Mouse (Mus musculus) heart, adult 9 months (tissue): ENCODE results near the gene Suds3.
A peak's percentile ranks its signal among the peaks of the same experiment; 100 is the strongest.

Experiments used
- DNase-seq, 2 experiments: peaks; one replicate each; pipeline ENCODE4 v3.0.0; 2022; ENCODE audit warnings: low spot score in 2 of 2

The Suds3 gene

GRCm38 (mm10) chr5:117114581-117115192 is 1.2 kb downstream of the Suds3 start:
- DNase-seq: peak; percentile 18 to 33

DNA sequence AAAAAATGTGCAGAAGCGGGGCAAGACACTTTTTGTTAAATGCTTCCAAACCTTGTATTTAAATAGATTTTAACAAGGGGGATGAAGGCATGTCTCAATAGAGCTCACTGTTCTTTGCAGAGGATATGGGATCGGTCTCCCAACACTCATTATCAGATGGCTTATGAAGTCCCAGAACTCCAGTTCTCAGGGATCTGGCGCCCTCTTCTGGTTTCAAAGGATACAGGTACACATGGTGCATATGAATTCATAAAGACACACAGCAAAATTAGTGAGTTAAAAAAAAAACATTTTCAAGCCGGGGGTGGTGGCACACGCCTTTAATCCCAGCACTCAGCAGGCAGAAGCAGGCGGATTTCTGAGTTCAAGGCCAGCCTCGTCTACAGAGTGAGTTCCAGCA is 2.6 kb downstream of the Suds3 start:
- DNase-seq: no peak

DNA sequence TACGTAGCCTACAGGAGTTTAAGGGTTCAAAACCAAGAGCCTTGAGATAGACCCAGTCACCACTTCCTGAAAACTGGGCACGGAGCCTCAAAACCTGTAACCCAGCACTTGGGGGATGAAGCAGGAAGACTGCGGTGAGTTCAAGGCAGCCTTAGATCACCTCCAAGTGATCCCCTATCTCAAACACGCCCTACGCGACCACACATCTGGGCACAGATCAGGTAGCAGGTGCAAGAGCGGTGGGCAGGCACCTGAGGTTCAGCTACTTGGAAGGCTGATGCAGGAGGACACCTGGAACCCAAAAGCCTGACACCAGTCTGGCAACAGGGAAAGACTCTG is 4.2 kb downstream of the Suds3 start:
- DNase-seq: no peak

- no peak for DNase-seq
Observed at GRCm38 (mm10) chr5:117111064-117111773, 4.7 kb downstream of the Suds3 start.

- no peak for DNase-seq
Observed at GRCm38 (mm10) chr5:117109522-117109921, 6.4 kb downstream of the Suds3 start.

GRCm38 (mm10) chr5:117108731-117109130 is 7.2 kb downstream of the Suds3 start:
- DNase-seq: no peak

DNA sequence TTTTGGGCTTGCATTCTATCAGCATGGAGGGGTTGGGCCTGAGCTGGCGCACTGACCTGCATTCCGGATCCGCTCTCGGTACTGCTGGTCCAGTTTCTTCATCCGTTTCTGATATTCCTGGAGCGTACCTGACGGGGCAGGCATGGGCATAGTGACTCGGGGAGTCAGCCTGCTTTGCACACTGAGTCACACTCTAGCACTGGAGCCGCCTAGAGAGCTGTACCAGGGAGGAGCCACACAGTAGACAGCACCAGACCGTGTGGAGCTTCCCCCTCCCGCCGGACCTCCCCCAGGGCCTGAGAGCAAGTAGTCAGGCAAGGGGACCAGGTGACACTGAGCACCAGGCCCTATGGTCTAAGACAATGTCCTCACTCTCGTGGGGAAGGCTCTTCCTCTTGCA is 7.6 kb downstream of the Suds3 start:
- no peak for DNase-seq

DNA sequence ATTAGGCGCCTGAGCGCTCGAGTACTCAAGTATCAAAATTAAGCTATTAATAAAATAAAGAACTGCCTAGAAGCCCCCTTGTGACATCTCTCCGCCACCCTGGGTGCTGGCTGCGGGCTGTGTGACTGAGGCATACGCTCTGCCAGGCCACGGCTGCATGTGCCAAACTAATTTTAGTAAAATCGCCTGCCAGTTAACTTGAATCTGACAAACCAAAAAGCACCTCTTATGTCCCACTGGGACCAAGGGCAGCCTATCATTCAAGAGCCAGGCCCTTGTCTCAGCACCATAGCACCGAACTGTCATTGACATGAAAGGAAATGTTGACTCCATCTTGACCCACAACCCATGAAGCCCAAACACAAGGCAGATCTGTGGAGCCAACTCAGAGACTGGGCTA is 10.2 kb downstream of the Suds3 start:
- DNase-seq: peak; percentile 10 to 19

GRCm38 (mm10) chr5:117104329-117104728 is 11.6 kb downstream of the Suds3 start:
- DNase-seq: no peak

DNA sequence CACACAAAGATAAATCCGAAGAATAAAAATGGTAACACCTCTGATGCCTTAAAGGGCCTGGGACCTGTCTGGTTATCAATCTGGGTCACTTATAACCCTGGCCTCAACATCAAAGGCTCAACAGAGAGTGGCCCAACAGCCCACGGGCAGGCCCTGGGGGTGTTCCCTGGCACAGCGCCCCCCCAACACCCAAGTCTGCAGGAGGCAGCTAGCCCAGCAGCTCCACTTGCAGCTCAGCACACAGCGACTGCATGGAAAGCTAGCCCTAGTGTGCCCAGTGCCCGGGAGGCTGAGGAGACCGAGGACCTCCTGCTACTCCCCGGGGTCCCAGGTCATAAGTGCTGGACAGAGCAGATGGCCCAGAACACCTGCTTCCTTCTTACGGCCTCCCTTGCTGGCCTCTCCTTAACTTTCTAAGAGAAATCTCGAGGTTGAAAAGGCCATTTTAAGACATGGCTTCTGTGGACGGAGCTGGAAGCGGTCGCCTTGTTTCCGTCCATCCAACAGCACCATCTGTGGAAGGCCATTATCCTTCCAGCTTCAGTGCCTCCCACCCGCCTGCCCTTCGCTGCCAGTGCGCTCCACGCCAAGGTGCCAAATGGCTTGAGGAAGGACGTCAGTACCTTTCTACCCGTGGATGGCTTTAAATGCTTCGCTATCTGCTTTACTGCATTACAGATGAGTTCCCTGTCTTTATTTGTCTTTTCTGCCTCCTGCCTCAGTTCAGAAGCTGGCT is 12.6 kb downstream of the Suds3 start:
- DNase-seq: no peak

DNA sequence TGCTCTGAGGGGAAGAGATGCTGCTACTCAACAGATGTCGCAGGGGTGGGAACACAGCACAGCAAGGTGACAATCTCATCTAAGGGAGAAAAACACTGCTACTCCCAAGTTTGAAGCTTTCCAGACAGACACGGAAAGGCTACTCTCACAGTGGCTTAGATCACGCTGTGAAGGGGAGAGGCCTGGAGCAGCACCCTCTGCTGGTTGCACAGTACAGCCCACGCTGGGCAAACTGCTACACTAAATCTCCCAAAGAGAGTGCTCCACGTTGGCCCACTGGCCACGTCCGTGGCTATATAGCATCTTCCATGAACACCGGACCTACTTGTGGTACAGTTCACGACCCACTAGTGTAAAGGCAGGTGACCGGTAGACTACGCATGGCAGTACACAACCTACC is 16.2 kb downstream of the Suds3 start:
- no peak for DNase-seq

DNA sequence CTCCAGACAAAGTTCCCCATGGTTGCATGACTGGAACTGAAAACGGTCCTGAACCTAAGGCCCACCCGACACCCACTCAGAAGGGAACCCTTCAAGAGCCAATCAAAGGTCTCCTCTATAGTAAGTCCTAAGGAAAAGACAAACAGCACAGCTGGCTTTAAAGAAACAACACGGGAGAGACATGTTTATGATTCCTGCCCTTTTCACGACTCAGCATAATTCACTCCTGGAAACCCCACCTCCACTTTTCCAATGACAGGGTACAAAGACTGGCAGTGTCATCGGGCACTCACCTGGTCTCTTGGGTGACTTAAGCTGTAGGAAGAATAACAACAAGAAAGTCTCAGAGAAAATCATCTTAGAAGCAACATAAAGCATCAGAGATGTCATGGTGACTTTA is 16.9 kb downstream of the Suds3 start:
- no peak for DNase-seq

DNA sequence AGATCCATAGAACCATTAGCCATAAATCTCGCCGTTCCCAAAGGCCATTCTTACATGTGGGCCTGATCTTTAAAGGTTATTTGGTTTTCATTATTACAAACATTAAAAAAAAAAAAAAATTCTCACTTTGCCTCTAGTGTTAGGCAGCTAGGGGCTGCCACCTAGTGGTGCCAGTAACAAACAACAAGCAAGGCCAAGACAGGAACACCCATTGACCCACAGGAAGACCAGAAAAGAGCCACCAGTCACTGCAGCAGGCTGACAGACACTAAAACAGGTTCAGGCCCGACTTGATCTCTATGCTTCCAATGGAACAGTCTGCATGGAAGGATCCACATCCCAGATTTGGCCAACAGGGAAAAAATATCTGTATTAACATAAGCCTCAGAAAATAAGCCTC is 19.2 kb downstream of the Suds3 start:
- peak in 1 of 2 experiments; percentile 43 for DNase-seq

DNA sequence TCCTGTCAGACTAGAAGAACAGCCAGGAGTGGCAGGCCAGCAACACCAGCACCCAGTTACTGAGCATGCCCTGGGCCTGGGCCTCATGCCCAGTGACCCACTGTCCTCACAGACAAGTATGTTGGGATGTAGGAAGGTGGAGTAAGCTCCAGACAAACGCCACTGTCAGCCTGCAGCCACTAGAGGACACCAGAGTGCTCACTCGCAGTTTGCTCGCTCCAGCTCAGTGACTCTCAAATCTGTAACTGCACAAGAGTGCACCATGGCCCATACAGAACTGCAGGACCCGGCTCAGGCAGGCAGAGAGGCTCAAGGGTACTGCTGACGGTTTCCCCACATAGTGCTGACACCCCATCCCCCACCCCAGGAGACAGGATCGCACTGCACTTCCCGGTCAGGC is 21.5 kb downstream of the Suds3 start:
- peak; percentile 46 to 47 for DNase-seq

DNA sequence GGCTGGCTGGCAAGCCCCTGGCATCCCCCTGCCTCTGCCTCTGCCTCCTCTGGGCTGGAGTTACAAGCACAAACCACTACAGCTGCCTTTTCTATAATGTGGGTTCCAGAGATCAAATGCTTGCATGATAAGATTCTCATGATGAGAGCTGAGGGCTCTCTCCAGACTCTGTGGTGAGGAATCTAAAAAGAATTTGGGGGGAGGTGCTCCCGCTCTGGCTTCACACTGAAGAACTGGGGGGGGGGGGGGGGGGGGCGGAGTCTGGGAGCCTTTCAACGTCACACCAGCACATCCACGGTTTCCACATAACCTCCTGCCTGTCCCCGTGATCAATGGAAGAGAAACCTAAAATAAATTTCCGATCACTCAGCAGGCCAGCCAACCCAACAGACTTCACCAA is 26.1 kb downstream of the Suds3 start:
- no peak for DNase-seq

- no peak for DNase-seq
Observed at GRCm38 (mm10) chr5:117089147-117089546, 26.8 kb downstream of the Suds3 start.

DNA sequence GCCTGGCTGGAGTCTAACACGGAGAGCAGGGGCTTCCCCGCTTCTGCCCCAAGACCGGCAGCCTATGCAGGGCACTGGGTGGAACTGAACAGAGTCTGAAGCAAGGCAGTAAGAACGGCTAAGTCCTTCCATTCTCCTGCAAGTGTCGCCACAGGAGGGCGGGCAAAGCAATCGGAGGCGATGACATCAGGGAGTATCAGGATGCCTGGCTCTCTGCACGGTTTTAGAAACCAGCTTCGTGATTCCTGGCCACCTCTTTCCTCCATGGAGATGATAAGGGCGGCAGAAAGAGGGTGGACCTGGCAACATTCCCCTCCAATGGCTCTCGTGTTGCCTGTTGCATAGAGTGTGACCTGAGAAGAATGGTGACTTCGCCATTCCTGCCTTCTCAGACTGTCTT is 28.2 kb downstream of the Suds3 start:
- no peak for DNase-seq

DNA sequence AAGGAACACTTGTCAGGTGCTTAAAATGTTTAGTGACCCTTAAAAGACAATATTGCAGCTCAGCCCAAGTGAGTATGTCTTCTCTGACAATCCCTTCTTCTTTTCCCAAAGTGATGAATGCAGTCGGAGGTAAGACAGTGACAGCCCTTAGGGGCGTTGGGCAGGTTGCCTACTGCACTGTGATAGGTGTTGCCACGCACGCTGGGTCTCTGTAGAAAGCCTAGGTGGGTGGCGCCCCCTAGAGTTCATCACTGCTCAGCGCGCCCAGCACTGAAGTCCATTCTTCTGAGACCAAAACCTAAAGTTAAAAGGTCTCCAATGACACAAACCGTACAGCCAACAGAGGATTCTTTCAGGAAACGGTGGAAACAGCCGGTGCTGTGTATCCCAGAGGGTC is 46.4 kb downstream of the Suds3 start:
- DNase-seq: peak in 1 of 2 experiments; percentile 12

DNA sequence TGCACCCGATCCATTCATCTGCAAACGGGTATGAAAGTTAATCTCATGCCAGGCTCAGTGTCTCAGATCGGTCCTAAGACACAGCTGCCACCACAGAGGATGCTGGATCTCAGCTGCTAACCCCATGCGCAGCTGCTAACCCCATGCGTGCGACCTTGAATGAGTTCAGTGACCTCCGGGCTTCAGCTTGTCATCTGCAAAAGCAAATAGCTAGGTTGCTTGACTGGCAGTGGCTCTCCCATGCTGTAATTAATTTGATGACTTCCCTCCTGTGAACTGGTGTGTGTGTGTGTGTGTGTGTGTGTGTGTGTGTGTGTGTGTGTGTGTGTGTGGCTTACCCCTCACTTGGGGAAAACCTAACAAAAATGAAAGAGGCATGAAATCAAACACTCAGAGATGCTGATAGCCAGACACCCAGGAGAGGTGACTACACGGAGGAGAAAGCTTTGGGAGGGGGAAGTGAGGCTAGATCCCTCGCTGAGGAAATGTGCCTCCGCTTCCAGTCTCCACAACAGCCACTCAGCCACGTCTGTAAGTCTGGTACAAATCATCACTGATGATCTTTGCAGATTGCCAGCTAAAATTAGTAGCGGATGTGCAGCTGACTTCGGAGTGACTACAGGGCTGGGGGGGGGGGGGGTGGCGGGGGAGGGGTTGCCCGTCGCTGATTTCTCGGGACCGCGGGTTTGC is 47.0 kb downstream of the Suds3 start:
- DNase-seq: peak in 1 of 2 experiments; percentile 32

- no peak for DNase-seq
Observed at GRCm38 (mm10) chr5:117068181-117068580, 47.7 kb downstream of the Suds3 start.

GRCm38 (mm10) chr5:117061251-117061650 is 54.7 kb downstream of the Suds3 start:
- no peak for DNase-seq

DNA sequence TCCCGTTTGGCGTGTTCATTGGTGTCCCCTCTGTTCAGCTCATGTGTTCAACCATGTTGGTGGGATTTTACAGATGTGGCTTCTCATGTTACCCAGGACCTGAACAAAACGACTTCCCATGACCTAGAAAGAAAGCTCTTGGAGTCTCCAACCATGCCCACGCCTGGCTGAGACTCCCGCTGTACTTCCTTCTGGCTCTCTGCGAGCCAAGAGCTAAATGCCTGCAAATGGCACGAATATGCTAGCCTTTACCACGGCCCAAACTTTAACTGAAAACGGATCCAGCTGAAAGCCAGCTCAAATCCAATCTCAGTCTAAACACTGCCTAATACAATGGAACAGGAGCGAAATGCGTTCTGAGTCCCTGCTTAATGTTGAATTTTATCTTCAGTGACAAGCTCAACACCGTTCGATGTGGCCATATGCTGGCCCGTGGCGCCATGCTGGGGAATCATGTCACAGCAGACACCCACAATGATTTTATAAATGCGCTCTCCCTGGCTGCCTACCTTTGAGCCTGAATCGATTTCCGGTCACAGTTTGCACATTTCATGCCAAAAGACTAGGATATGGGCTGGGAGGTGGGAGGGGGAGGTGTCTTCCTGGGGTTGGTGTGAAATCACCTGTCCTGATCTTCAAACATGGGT is 55.3 kb downstream of the Suds3 start:
- DNase-seq: no peak
